Mouse (Mus musculus): ENCODE results near the gene Cd59a. TPM values are rescaled to one million over a fixed set of nuclear protein-coding genes. Genes with fewer than 3 reads are reported as not detected.

Cd59a gene
- polyA plus RNA-seq, 1 experiment from 2014 or later = 71.2 TPM

DNA sequence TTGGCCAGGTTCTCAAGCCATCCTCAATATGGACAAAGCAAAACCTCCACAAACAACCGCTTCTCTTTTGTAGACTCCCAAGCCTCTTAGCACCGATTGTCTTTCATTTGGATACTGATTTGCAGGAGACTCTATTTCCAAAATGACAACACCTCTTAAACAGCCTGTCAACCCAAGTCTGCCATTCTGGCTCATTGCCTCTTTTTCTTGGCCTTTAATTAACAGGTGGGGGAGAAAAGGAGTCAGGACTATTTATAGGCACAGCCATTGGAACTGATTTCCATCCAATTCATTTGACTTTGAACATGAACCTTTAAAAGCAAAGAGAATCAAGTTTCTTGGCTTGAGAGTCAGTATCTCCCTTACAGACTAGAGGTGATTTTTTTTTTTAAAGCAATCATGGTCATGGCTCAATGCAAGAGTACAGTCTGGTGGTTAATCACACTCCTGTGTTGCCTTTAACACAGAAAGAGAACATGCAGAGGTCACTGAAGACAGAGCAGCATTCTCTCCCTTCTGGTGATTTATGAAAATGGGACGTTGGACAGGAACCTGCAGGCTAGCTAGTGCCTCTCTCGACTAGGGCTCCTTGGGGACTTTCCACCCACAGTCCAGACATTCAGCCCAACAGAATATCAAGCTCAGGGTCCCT is 52.4 kb downstream of the Cd59a start:
- 63% methylated on average over 4 of the region's 4 CpGs for WGBS (ENCODE audit: insufficient replicate concordance)
- H3K9ac ChIP-seq = no peak overlapping the region
- no peak overlapping the region for H3K4me3 ChIP-seq
- no peak for ATAC-seq
- no peak overlapping the region for H3K27ac ChIP-seq
- H3K36me3 ChIP-seq = no peaks in the 10 kb centered on the region
- H3K4me1 ChIP-seq = peaks cover 11% of the 10 kb centered on the region
- peaks cover 28% of the 10 kb centered on the region; the same call in 1 of the 2 replicates for H3K27me3 ChIP-seq (replicated peaks)
- no peaks in the 10 kb centered on the region for H3K9me3 ChIP-seq (replicated peaks)
- H3K4me2 ChIP-seq = no peak overlapping the region

DNA sequence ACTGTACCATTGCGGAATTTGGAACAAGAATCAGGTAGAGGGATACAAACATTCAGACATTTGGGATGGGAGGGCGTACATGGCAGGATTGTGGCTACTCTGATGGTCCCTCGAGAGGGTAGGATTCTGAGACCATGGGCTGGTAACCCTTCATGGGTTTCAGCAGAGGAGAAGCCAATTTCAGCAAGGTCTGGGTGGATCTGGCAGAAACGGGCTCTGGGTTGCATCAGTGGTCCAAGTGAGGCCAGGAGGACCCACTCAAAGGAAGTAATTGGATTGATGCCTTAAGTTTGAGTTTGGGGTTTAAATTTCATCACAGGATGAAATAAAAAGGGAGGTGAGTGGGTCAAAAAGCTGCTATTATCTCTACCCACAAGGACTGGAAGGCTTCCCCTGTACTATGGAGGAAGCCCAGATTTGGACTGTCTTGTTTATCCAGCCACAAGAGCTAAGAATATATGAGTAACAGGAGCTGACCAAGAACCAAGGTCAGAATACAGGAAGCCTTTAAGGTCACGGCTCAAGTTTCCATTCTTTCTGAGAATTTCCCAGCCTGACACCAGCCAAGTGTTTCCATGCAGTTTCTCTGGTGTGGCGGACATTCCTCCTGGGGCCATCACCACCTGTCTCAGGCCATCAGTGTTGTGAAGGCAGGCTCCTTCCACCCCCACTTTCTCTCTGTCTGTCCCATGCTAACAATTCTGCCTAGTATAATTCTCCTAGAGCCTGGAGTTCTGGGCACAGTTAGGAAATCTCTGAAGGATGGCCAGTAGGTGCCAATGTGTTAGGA is 55.2 kb downstream of the Cd59a start:
- Histone ChIP-seq H3K36me3 (no peaks in the 10 kb centered on the region), H3K9me3 (replicated peaks) (no peaks in the 10 kb centered on the region), H3K4me2 (no peak overlapping the region), H3K27ac (no peak overlapping the region), H3K27me3 (replicated peaks) (peaks cover 25% of the 10 kb centered on the region), H3K4me3 (no peak overlapping the region), H3K9ac (no peak overlapping the region), H3K4me1 (peaks cover 5% of the 10 kb centered on the region)
- no peak for ATAC-seq
- WGBS (ENCODE audit: insufficient replicate concordance) = 57% methylated on average over 6 of the region's 6 CpGs

- H3K27me3 ChIP-seq (replicated peaks) = peaks cover 13% of the 10 kb centered on the region
- H3K9ac ChIP-seq = no peak overlapping the region
- H3K9me3 ChIP-seq (replicated peaks) = no peaks in the 10 kb centered on the region
- H3K4me3 ChIP-seq = no peak overlapping the region
- H3K27ac ChIP-seq = no peak overlapping the region
- no peaks in the 10 kb centered on the region for H3K36me3 ChIP-seq
- no peak for ATAC-seq
- 60% methylated on average over 4 of the region's 4 CpGs for WGBS (ENCODE audit: insufficient replicate concordance)
- no peak overlapping the region for H3K4me2 ChIP-seq
- no peaks in the 10 kb centered on the region for H3K4me1 ChIP-seq
These were observed 57.7 kb downstream of the Cd59a start for GRCm38 (mm10) chr2:104153345-104153744.

DNA sequence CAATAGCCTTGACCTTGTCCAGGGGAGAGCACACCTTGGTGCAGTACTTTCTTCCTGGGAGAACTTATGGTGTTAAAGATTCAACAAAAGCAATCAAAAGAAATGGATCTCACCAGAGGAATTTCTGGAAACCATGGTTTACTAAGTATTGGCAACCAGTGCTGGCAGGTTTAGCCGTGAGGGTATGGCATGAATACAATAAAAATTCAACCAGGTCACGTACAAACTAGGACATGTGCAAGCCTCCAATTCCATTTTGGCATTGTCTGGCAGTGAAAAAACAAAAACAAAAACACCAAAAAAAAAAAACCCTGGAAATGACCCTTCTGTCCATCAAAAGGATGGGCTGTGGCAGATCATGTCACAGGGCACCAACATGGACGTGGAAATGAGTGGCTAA is 58.3 kb downstream of the Cd59a start:
- no peaks in the 10 kb centered on the region for H3K9me3 ChIP-seq (replicated peaks)
- H3K4me1 ChIP-seq = no peaks in the 10 kb centered on the region
- WGBS (ENCODE audit: insufficient replicate concordance) = 63% methylated on average over 3 of the region's 3 CpGs
- peaks cover 8% of the 10 kb centered on the region for H3K27me3 ChIP-seq (replicated peaks)
- no peaks in the 10 kb centered on the region for H3K36me3 ChIP-seq
- H3K9ac ChIP-seq = no peak overlapping the region
- ATAC-seq = no peak
- H3K4me3 ChIP-seq = no peak overlapping the region
- no peak overlapping the region for H3K27ac ChIP-seq
- no peak overlapping the region for H3K4me2 ChIP-seq

DNA sequence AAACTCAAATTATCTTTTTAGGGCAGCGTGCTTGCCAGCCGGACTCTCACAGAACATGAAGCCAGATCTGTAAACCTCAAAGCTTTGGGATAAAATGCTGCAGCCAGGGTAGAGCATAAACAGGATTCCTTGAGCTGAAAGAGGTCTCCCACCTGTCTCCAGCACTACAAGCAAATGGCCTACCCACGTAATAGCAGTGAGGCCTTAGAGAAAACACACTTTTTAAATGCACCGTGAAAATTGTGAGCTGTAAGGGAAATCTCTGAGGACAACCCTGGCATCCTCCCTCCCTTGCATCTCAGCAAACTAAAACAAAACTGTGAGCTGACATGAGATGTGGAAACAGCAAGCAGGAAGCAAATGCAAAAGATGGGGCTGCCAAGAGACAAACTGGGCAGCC is 62.2 kb downstream of the Cd59a start:
- Histone ChIP-seq H3K27ac (no peak overlapping the region), H3K27me3 (replicated peaks) (no peaks in the 10 kb centered on the region; the same call in none of the 2 replicates), H3K9me3 (replicated peaks) (no peaks in the 10 kb centered on the region), H3K36me3 (no peaks in the 10 kb centered on the region), H3K9ac (no peak overlapping the region), H3K4me3 (no peak overlapping the region), H3K4me2 (no peak overlapping the region), H3K4me1 (no peaks in the 10 kb centered on the region)
- 81% methylated on average over 4 of the region's 4 CpGs for WGBS (ENCODE audit: insufficient replicate concordance)
- no peak for ATAC-seq

DNA sequence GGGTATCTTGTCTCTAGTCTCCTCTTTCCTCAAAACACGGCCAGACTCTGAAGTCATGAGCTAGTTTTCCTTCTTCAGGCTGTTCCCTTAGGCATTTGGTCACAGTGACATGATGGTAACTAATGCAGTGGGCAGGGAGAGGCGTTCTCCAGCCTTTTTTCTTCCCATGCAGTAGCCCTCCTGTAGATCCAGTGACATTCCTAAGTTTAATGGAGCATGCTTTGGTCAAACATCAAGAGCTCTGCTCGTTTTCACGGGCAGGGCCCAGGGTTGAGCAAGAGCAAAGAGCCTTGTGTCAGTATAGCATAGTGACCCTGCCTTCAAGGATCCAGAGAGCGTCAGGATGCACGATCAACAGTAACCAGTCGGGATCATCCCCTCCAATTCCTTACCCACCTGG is 67.8 kb downstream of the Cd59a start:
- Histone ChIP-seq H3K4me2 (no peak overlapping the region), H3K9ac (no peak overlapping the region), H3K36me3 (no peaks in the 10 kb centered on the region), H3K27ac (no peak overlapping the region), H3K9me3 (replicated peaks) (no peaks in the 10 kb centered on the region), H3K27me3 (replicated peaks) (no peaks in the 10 kb centered on the region), H3K4me3 (no peak overlapping the region), H3K4me1 (no peaks in the 10 kb centered on the region)
- WGBS (ENCODE audit: insufficient replicate concordance) = 69% methylated on average over 7 of the region's 7 CpGs
- no peak for ATAC-seq

- ATAC-seq = no peak
- no peak overlapping the region for H3K27ac ChIP-seq
- no peaks in the 10 kb centered on the region for H3K9me3 ChIP-seq (replicated peaks)
- H3K27me3 ChIP-seq (replicated peaks) = no peaks in the 10 kb centered on the region
- H3K4me2 ChIP-seq = no peak overlapping the region
- H3K4me1 ChIP-seq = no peaks in the 10 kb centered on the region
- H3K36me3 ChIP-seq = no peaks in the 10 kb centered on the region
- H3K4me3 ChIP-seq = no peak overlapping the region
- WGBS (ENCODE audit: insufficient replicate concordance) = 67% methylated on average over 4 of the region's 4 CpGs
- no peak overlapping the region for H3K9ac ChIP-seq
These were observed 68.4 kb downstream of the Cd59a start for GRCm38 (mm10) chr2:104163978-104164487.

Other genes with a start within 250 kb of the Cd59a start
- gene Lmo2, start 137.8 kb upstream of the Cd59a start, polyA plus RNA-seq (2016; fragmentation: Nextera tagmentation; extraction: Ambion mirVana) = 188 and 194 TPM in 2 replicates
- 60.1 and 62.2 TPM in 2 replicates for gene Fbxo3, start 68.1 kb upstream of the Cd59a start, polyA plus RNA-seq (2016; fragmentation: Nextera tagmentation; extraction: Ambion mirVana)
- 2.1 and 2.4 TPM in 2 replicates for gene 4931422A03Rik, start 67.4 kb upstream of the Cd59a start, polyA plus RNA-seq (2016; fragmentation: Nextera tagmentation; extraction: Ambion mirVana)
- not detected in 2 replicates for gene Gm10912, start 30.0 kb upstream of the Cd59a start, polyA plus RNA-seq (2016; fragmentation: Nextera tagmentation; extraction: Ambion mirVana)
- not detected in 2 replicates for gene Gm10799, start 27.3 kb upstream of the Cd59a start, polyA plus RNA-seq (2016; fragmentation: Nextera tagmentation; extraction: Ambion mirVana)
- gene Cd59b, start 26.0 kb upstream of the Cd59a start, polyA plus RNA-seq (2016; fragmentation: Nextera tagmentation; extraction: Ambion mirVana) = 10.4 and 13.2 TPM in 2 replicates
- gene A930018P22Rik, start 27.0 kb downstream of the Cd59a start, polyA plus RNA-seq (2016; fragmentation: Nextera tagmentation; extraction: Ambion mirVana) = 0.36 and 0.77 TPM in 2 replicates